Mouse (Mus musculus): ENCODE data around the gene Tmem233. TPM values are rescaled to one million over a fixed set of nuclear protein-coding genes. Genes with fewer than 3 reads are reported as not detected.
A peak's percentile ranks its signal among the peaks of the same experiment; 100 is the strongest.

The Tmem233 gene
- not detected for total RNA-seq (2021)

- no peak for DNase-seq
Measured at GRCm38 (mm10) chr5:116083081-116083480, at the start of gene Tmem233. Gene Tmem233, minus strand, starts transcription at chr5:116083244.

DNA sequence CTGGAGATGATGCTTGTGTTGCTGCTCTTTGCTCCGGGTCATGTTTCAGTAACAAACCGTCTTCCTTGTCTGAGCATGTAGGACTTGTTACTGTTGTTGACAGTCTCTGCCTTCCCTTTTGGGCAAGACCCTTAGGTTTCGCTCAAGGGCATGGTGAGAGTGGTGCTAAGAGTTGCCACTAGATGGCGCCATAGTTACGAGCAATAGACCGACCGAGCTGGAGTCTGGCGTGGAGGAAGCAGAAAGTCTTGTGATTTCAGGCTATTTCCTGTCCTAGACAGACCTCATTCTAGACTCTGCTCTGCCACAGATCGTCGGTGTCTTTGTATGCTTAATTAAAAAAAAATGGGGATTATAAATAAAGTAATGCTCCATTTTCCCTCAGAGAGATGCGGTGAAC, 40.3 kb upstream of the Tmem233 start:
- DNase-seq = peak; percentile 77 to 81

GRCm38 (mm10) chr5:116116567-116116966, 33.5 kb upstream of the Tmem233 start:
- peak in 1 of 2 experiments; percentile 21 for DNase-seq

GRCm38 (mm10) chr5:116116110-116116509, 33.1 kb upstream of the Tmem233 start:
- DNase-seq = no peak

DNA sequence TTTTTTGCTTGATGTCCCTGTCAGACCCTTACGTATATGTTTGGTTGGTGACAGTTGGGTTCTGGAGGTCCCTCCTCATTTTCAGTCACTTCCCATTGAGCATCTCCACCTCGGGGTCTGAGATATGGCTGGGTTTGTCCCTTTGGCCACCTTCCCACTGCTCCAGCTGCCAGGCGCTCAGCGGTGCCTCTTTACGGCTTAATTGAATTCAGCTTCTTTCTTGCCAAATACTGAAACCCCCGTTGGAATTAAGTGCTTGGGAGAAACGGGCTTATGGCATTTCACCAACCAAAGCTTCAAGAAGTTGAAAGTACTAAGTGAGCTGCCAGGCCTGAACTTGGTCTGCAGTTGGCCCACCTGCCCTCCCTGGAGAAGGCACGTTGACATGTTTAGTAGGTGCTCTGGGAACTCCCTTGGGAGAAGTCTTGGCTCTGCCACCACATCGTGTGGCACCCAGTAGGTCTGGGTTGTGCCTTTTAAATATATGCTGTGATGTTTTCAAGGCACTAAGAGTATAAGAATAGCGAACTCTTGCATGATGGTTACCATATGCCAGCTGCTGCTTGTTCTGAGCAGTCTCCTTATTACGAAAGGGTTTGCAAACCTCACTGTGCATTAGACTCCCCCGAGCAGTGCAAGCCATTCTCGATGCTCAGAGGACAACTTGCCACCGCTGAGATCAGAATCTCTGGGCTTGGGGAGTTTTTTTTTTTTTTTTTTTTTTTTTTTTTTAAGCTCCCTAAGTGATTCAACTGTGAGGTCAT, 32.2 kb upstream of the Tmem233 start:
- no peak for DNase-seq

DNA sequence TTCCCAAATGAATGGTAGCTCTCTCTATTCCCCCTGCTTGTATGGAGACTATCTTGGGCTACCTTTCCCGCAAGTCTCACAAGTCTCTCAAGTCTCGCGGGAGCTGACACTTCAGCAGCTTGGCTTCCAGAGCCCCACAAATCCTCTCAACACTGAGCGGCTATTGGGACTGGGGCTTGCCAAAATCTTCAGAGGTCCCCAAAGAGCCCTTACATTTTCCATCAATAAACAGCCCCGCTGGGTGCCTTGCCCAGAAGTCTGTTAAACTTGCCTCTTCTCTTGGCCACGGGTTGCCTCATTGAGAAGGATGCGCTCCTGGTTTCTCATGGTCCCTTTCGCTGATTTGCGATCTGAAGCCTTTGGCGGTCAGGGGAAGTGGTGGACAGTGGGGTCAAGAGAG, 25.6 kb upstream of the Tmem233 start:
- no peak for DNase-seq

DNA sequence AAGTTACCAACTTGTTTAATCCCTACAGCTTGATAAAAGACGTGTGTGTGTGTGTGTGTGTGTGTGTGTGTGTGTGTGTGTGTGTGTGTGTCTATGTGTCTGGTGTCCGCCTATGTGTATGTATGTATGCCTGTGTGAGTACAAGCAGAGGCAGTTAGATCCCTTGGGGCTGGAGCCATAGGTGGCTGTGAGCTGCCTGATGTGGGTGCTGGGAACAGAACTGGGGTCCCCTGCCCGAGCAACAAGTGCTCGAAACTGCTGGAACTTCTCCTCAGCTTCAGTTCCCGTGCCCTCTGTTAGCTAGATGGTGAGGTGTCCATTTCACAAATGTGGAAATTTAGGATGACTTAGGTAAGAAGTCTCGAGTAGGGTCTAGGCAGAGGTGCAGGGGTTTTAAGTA, 1.2 kb upstream of the Tmem233 start:
- no peak for DNase-seq

GRCm38 (mm10) chr5:116082241-116082900, 673 bp downstream of the Tmem233 start:
- no peak for DNase-seq

- DNase-seq = no peak
Measured at GRCm38 (mm10) chr5:116081616-116082015, 1.4 kb downstream of the Tmem233 start.

DNA sequence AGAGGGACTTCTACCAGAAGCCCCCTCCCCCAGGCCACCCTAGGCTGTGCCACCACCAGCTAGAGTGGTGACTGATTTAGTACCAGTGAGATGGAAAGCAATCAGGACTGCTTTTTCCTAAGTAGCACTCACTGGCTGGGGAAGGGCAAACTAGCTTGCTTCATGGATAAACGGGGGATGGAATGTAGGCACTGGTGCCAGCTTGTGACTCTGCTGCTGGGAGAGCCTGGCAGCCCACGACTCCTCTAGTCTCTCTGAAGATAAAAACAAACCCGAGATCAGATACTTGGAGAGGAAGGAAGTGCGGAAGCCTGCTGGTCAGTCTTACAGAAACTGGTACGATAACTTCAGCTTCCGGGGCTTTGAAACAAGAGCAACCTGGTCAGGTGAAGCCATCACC, 2.3 kb downstream of the Tmem233 start:
- no peak for DNase-seq

- DNase-seq = no peak
Measured at GRCm38 (mm10) chr5:116069618-116070017, 13.4 kb downstream of the Tmem233 start.

GRCm38 (mm10) chr5:116052826-116053225, 30.2 kb downstream of the Tmem233 start:
- DNase-seq = no peak

DNA sequence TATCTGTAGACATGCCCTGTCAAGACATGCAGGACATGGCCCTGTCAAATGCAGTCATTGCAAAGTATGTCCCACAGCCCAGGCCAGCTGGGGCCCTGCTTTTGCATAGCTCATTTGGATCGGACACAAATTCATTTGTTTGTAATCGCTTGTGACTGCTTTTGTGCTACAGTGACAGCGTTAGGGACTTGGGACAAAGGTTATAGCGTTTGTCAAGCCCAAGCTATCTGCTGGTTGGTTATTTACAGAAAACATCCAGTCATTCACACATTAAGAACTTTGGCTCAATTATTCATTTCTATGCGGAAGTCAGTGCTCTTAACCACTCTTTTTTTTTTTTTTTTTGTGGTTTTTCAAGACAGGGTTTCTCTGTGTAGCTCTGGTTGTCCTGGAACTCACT, 30.9 kb downstream of the Tmem233 start:
- DNase-seq = no peak

DNA sequence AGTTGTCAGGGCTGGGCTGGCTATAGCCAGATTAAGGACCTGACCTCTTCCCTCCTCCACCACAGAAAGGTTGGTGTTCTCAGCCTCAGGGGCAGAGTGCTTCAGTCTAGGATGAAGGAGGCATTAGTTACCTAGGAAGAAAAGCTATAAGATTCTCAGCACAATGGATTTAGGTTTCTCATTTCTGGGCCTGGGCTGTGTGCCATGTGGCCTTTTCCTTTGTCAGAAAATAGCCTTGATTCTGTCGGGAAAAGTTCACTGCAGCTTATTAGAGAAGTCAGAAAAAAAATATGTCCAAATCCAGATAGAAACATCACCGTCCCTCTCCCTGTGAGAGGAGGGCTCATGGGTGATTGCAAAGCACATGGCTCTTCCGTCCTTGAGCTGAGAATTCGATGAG, 33.2 kb downstream of the Tmem233 start:
- DNase-seq = no peak

GRCm38 (mm10) chr5:116048321-116048720, 34.7 kb downstream of the Tmem233 start:
- no peak for DNase-seq

- no peak for DNase-seq
Measured at GRCm38 (mm10) chr5:116046246-116046645, 36.8 kb downstream of the Tmem233 start.

- no peak for DNase-seq
Measured at GRCm38 (mm10) chr5:116045581-116045980, 37.5 kb downstream of the Tmem233 start.

- DNase-seq = no peak
Measured at GRCm38 (mm10) chr5:116042241-116042640, 40.8 kb downstream of the Tmem233 start.

- DNase-seq = no peak
Measured at GRCm38 (mm10) chr5:116039706-116040105, 43.3 kb downstream of the Tmem233 start.

- DNase-seq = no peak
Measured at GRCm38 (mm10) chr5:116037731-116038130, 45.3 kb downstream of the Tmem233 start.

DNA sequence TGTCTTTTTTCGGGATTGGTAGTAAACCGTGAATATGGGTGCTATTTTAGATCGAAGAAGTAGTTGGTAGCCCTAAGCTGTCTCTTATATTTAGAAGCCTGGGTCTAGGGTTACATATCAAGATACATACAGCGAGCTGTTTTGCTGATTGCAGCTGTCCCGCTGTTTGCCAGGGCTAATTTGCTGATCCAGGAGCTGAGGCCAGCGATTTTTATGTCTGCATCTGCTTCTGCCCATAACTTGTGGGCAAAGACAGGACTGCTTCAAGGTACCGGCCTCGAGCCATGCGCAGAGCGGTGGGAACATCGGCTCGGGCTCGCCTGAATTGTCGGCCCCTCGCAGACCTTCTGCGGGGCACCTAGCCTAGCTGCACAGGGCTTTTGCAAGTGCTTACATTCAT, 46.6 kb downstream of the Tmem233 start:
- DNase-seq = no peak

GRCm38 (mm10) chr5:116031190-116031577, 51.9 kb downstream of the Tmem233 start:
- DNase-seq = peak; percentile 49 to 54

DNA sequence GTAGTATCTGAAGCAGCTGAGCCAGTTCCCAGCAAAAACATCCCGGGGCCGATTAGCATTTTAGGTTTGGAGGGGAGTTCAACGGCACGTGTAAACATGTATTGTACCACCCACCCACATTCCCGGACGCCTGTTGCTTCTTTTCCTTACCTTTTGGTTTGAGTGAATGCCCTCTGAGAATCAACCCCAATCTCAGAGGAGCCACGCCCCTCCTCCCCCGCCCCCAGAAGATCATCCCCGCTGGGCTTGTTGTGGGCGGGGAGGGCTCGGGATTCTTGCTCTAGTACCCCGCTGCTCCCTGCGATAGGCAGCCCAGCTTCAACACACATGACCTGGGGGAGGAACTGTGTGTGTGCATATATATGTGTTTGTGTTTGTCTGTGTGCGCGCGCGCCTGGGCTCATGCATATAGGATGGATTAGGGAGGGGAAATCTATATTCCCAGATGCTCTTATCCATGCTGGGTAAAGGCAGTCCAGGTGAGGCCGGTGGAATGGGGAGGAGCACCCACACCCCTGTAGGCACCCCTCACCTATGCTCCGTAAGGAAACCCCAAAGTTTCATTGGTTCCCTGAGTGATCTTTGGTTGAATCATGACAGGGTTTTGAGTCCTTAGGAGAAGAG, 52.4 kb downstream of the Tmem233 start:
- no peak for DNase-seq

DNA sequence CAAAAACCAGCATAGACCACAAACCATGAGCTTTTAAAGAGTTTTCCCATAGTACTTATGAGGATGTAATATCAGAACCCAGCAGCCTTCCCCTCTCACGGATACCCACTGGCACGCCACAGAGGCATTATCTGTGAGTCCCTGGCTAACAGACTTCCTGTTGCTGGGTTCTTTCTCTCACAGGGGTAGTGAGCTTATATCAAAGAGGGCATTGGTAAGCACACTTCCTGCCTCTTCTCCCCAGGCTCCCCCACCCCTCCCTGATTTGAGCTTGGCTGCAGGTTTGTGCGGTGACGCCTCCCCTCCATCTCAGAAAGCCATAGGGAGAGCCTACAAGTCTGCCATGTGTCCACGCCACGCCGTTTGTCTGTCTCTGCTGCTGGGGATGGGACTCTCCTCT, 54.0 kb downstream of the Tmem233 start:
- no peak for DNase-seq

Measured in layer of hippocampus, postnatal 36 days (tissue).